Comparison of ENCODE assay signal across 7 mouse cellular contexts in genomic region chr10:75060843-75061235, GRCm38 (mm10). TPM values are rescaled to one million over a fixed set of nuclear protein-coding genes. Genes with fewer than 3 reads are reported as not detected.
DNase-seq lines count a peak whose midpoint lies in the region; ATAC-seq and TF ChIP-seq lines count a peak whose summit lies in the region.

No protein-coding gene starts in this region.

- DNase-seq in lung, postnatal 25 days (ENCODE audit: low spot score), result no peak
- peak; percentile 26 for DNase-seq in adrenal gland, postnatal 25 days
- no peak for DNase-seq in midbrain, postnatal 0 days (ENCODE audit: low spot score)
- peak; percentile 38 for DNase-seq in yolk sac, embryonic 10.5 days (ENCODE audit: low spot score)

- H3K27ac ChIP-seq in lung, embryonic 16.5 days (ENCODE audit: low read length), result peak overlapping the region; percentile 31
- peak overlapping the region; percentile 68 for H3K27ac ChIP-seq in embryonic facial prominence, embryonic 15.5 days (replicated peaks)
- peak overlapping the region; percentile 21; the same call in 1 of the 2 replicates for H3K27ac ChIP-seq in intestine, postnatal 0 days (ENCODE audit: low read depth, low read length)
- peak overlapping the region; percentile 86 for H3K27ac ChIP-seq in midbrain, postnatal 0 days (ENCODE audit: low read depth, low read length)

- H3K4me2 ChIP-seq in lung, embryonic 16.5 days (ENCODE audit: low read depth, low read length), result peak overlapping the region; percentile 94
- peak overlapping the region; percentile 84 for H3K4me2 ChIP-seq in embryonic facial prominence, embryonic 15.5 days (replicated peaks)
- H3K4me2 ChIP-seq in intestine, postnatal 0 days (replicated peaks; ENCODE audit: low read depth), result peak overlapping the region; percentile 81
- peak overlapping the region; percentile 95 for H3K4me2 ChIP-seq in midbrain, postnatal 0 days (ENCODE audit: low read depth, low read length, poor library complexity, severe bottlenecking)

- TF ChIP-seq CTCF in intestine, postnatal 0 days (IDR thresholded peaks at IDR 0.05; ENCODE audit: low read depth), result no peak
- TF ChIP-seq CTCF in midbrain, postnatal 0 days (IDR thresholded peaks at IDR 0.05), result no peak

- H3K4me3 ChIP-seq in lung, embryonic 16.5 days (ENCODE audit: low read length), result peak overlapping the region; percentile 89
- peak overlapping the region; percentile 83 for H3K4me3 ChIP-seq in embryonic facial prominence, embryonic 15.5 days (replicated peaks)
- peak overlapping the region; percentile 81 for H3K4me3 ChIP-seq in intestine, postnatal 0 days (ENCODE audit: low read depth, low read length)
- peak overlapping the region; percentile 64 for H3K4me3 ChIP-seq in midbrain, postnatal 0 days (ENCODE audit: low read depth, low read length)

- peaks cover 2% of the 10 kb centered on the region; the same call in 1 of the 2 replicates for H3K27me3 ChIP-seq in lung, embryonic 16.5 days (ENCODE audit: control insufficient read depth, insufficient read depth, low read depth, low read length)
- no peaks in the 10 kb centered on the region for H3K27me3 ChIP-seq in embryonic facial prominence, embryonic 15.5 days
- no peaks in the 10 kb centered on the region for H3K27me3 ChIP-seq in intestine, postnatal 0 days (replicated peaks; ENCODE audit: control insufficient read depth, insufficient read depth, low read length)
- H3K27me3 ChIP-seq in midbrain, postnatal 0 days (ENCODE audit: insufficient read depth, low read length), result no peaks in the 10 kb centered on the region

- no peaks in the 10 kb centered on the region for H3K36me3 ChIP-seq in lung, embryonic 16.5 days (ENCODE audit: control insufficient read depth, insufficient read depth, low read length)
- H3K36me3 ChIP-seq in embryonic facial prominence, embryonic 15.5 days, result peaks cover 3% of the 10 kb centered on the region; the same call in 1 of the 2 replicates
- H3K36me3 ChIP-seq in intestine, postnatal 0 days (ENCODE audit: control insufficient read depth, insufficient read depth), result no peaks in the 10 kb centered on the region
- H3K36me3 ChIP-seq in midbrain, postnatal 0 days (ENCODE audit: insufficient read depth, low read length), result no peaks in the 10 kb centered on the region

- WGBS in lung, embryonic 16.5 days, result under 1% methylated on average over 39 of the region's 48 CpGs
- WGBS in embryonic facial prominence, embryonic 15.5 days, result under 1% methylated on average over 39 of the region's 48 CpGs
- WGBS in intestine, postnatal 0 days, result under 1% methylated on average over 41 of the region's 48 CpGs
- WGBS in midbrain, postnatal 0 days, result under 1% methylated on average over 36 of the region's 48 CpGs

- no peaks in the 10 kb centered on the region for H3K9me3 ChIP-seq in lung, embryonic 16.5 days (ENCODE audit: control insufficient read depth, low read length)
- H3K9me3 ChIP-seq in embryonic facial prominence, embryonic 15.5 days (replicated peaks), result no peaks in the 10 kb centered on the region
- no peaks in the 10 kb centered on the region for H3K9me3 ChIP-seq in intestine, postnatal 0 days (ENCODE audit: control insufficient read depth)
- no peaks in the 10 kb centered on the region for H3K9me3 ChIP-seq in midbrain, postnatal 0 days (ENCODE audit: low read length)

- peak; percentile 13; the same call in 1 of the 2 replicates for ATAC-seq in lung, embryonic 16.5 days (ENCODE audit: low read depth)
- ATAC-seq in embryonic facial prominence, embryonic 15.5 days (ENCODE audit: insufficient number of reproducible peaks, low FRiP score, low TSS enrichment, low read depth), result no peak; the same call in 1 of the 2 replicates
- ATAC-seq in intestine, postnatal 0 days, result peak; percentile 28
- ATAC-seq in midbrain, postnatal 0 days (ENCODE audit: low FRiP score), result peak; percentile 13; the same call in 1 of the 2 replicates

- peak overlapping the region; percentile 88 for H3K9ac ChIP-seq in lung, embryonic 16.5 days (ENCODE audit: low read length)
- H3K9ac ChIP-seq in embryonic facial prominence, embryonic 15.5 days, result peak overlapping the region; percentile 64
- peak overlapping the region; percentile 78 for H3K9ac ChIP-seq in intestine, postnatal 0 days (ENCODE audit: low read depth, low read length)
- H3K9ac ChIP-seq in midbrain, postnatal 0 days (replicated peaks; ENCODE audit: low read length, poor library complexity, severe bottlenecking), result peak overlapping the region; percentile 73

- H3K4me1 ChIP-seq in lung, embryonic 16.5 days (replicated peaks; ENCODE audit: control insufficient read depth, insufficient read depth, low read length), result peaks cover 59% of the 10 kb centered on the region
- H3K4me1 ChIP-seq in embryonic facial prominence, embryonic 15.5 days, result peaks cover 52% of the 10 kb centered on the region
- peaks cover 14% of the 10 kb centered on the region for H3K4me1 ChIP-seq in intestine, postnatal 0 days (replicated peaks; ENCODE audit: control insufficient read depth, insufficient read depth, low read length)
- peaks cover 36% of the 10 kb centered on the region for H3K4me1 ChIP-seq in midbrain, postnatal 0 days (ENCODE audit: insufficient read depth, low read length)

RNA-seq across cellular contexts. Expression of gene Bcr, which starts 0.4 kb away (rescaled TPM):
- 11.2 and 14.3 TPM in 2 replicates for polyA plus RNA-seq in lung, embryonic 16.5 days (2015; fragmentation: Nextera tagmentation; extraction: Ambion mirVana)
- total RNA-seq in adrenal gland, postnatal 25 days (2021), result 31.3 and 41.0 TPM in 2 replicates
- polyA plus RNA-seq in embryonic facial prominence, embryonic 15.5 days (2015; fragmentation: Nextera tagmentation; extraction: Ambion mirVana), result 7.5 and 9.2 TPM in 2 replicates
- 26.7 and 36.2 TPM in 2 replicates for polyA plus RNA-seq in intestine, postnatal 0 days (2015; fragmentation: Nextera tagmentation; extraction: Ambion mirVana)
- total RNA-seq in midbrain, postnatal 0 days (2014; rRNA removed), result 59.8 and 63.5 TPM in 2 replicates
- 9.4 and 11.0 TPM in 2 replicates for polyA plus RNA-seq in midbrain, postnatal 0 days (2015; fragmentation: Nextera tagmentation; extraction: Ambion mirVana)

RNA-seq across cellular contexts. Expression of gene Rab36, which starts 24.0 kb away (rescaled TPM):
- polyA plus RNA-seq in lung, embryonic 16.5 days (2015; fragmentation: Nextera tagmentation; extraction: Ambion mirVana), result 12.9 and 13.2 TPM in 2 replicates
- 14.8 and 21.8 TPM in 2 replicates for total RNA-seq in adrenal gland, postnatal 25 days (2021)
- 10.6 and 15.0 TPM in 2 replicates for polyA plus RNA-seq in embryonic facial prominence, embryonic 15.5 days (2015; fragmentation: Nextera tagmentation; extraction: Ambion mirVana)
- 1.5 TPM in 2 replicates for polyA plus RNA-seq in intestine, postnatal 0 days (2015; fragmentation: Nextera tagmentation; extraction: Ambion mirVana)
- total RNA-seq in midbrain, postnatal 0 days (2014; rRNA removed), result 15.5 and 18.1 TPM in 2 replicates
- 28.4 and 30.9 TPM in 2 replicates for polyA plus RNA-seq in midbrain, postnatal 0 days (2015; fragmentation: Nextera tagmentation; extraction: Ambion mirVana)

RNA-seq across cellular contexts. Expression of gene Rsph14, which starts 28.5 kb away (rescaled TPM):
- polyA plus RNA-seq in lung, embryonic 16.5 days (2015; fragmentation: Nextera tagmentation; extraction: Ambion mirVana), result 3.3 and 5.0 TPM in 2 replicates
- total RNA-seq in adrenal gland, postnatal 25 days (2021), result 0.52 TPM in 1 of 2 replicates, not detected in the other
- polyA plus RNA-seq in embryonic facial prominence, embryonic 15.5 days (2015; fragmentation: Nextera tagmentation; extraction: Ambion mirVana), result 5.2 and 6.9 TPM in 2 replicates
- polyA plus RNA-seq in intestine, postnatal 0 days (2015; fragmentation: Nextera tagmentation; extraction: Ambion mirVana), result not detected in 2 replicates
- 0.27 and 1.5 TPM in 2 replicates for total RNA-seq in midbrain, postnatal 0 days (2014; rRNA removed)
- polyA plus RNA-seq in midbrain, postnatal 0 days (2015; fragmentation: Nextera tagmentation; extraction: Ambion mirVana), result 0.43 and 1.2 TPM in 2 replicates

Comparison
In these comparisons a context has a peak if more than half of its experiments do, and no peak if none do; other contexts are left out.
1. H3K27ac ChIP-seq: peak in every context shown above with its lines; median percentile 86 in midbrain, postnatal 0 days; 68 in embryonic facial prominence, embryonic 15.5 days; 31 in lung, embryonic 16.5 days; 21 in intestine, postnatal 0 days.
2. DNase-seq: peak in adrenal gland, postnatal 25 days (single experiment) and yolk sac, embryonic 10.5 days (single experiment); none in lung, postnatal 25 days (single experiment) and midbrain, postnatal 0 days (single experiment).
3. Peak in every context shown above with its lines, with median percentiles within 50 percentile points of each other: H3K4me2 ChIP-seq, H3K4me3 ChIP-seq and H3K9ac ChIP-seq.